ENCODE assay signal across 27 mouse cellular contexts in the genomic region with DNA sequence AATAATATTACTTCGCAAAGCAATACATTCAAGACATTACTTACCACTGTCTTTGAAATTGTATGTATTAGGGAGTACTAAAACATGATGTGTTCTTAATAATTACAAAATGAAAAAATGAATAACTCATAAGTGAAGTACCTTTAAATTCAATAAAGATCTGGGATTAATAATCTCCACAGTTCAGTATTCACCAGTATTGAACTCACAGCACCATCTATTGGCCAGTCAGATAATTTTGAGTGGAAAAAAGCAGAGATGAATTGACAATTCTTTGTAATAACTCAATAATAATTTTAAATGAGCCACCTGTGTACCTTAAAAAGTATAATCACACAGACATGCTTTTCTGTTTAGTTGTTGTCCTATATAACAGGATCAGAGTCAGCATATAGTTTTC.
DNase-seq lines count a peak whose midpoint lies in the region; ATAC-seq and TF ChIP-seq lines count a peak whose summit lies in the region.
"Had no signal": no experiment of that assay in that cellular context is flagged by ENCODE, and none has a peak within 500 bp of the region (broad histone marks: within the 10 kb centered on the region; RNA-seq: fewer than 3 reads in every experiment).

No protein-coding gene starts in this region.

- 0 out of 6 replicates have a peak, but pooled peaks of 1 of the 3 experiments have one; percentile 6 for TF ChIP-seq CTCF in MEL (IDR thresholded peaks at IDR 0.05 in 2 of 3, conservative IDR thresholded peaks at IDR 0.05 in 1 of 3; ENCODE audit: control insufficient read depth in 1 of 3, insufficient read depth in 1 of 3, low read depth in 2 of 3, low read length in 3 of 3, poor library complexity in 1 of 3, severe bottlenecking in 1 of 3)
- TF ChIP-seq CTCF in stomach, postnatal 0 days (IDR thresholded peaks at IDR 0.05; ENCODE audit: low read depth) = peak; percentile 46

- no peak for TF ChIP-seq EP300 in MEL (IDR thresholded peaks at IDR 0.05; ENCODE audit: low read depth in 1 of 2, low read length in 2 of 2)
- TF ChIP-seq EP300 in stomach, postnatal 0 days (optimal IDR thresholded peaks at IDR 0.05) = no peak

- H3K79me2 ChIP-seq in MEL (ENCODE audit: control insufficient read depth, insufficient read depth, low read length, poor library complexity) = no peaks in the 10 kb centered on the region

- peak; percentile 37 for DNase-seq in hindbrain, embryonic 14.5 days (ENCODE audit: low spot score)
- peak; percentile 60 for DNase-seq in midbrain, embryonic 14.5 days
- DNase-seq in midbrain, embryonic 10.5 days (ENCODE audit: low spot score) = no peak
- DNase-seq in MEL (ENCODE audit: low read depth, low spot score) = no peak
- no peak for DNase-seq in stomach, postnatal 0 days (ENCODE audit: low spot score)
- DNase-seq in frontal cortex, postnatal 25 days (ENCODE audit: low spot score in 2 of 2) = no peak
- DNase-seq: adrenal gland, adult 8-10 months; cerebellum, adult 8-10 months; gastrocnemius, postnatal 10 days; heart, postnatal 10 days; kidney, adult 18-20 months; liver, postnatal 0 days; lung, postnatal 10 days; right cerebral cortex, adult 18-20 months; right cerebral cortex, postnatal 4 days; thymus, adult 2 months; thymus, postnatal 4 days had no signal

- TF ChIP-seq RAD21 in MEL (IDR thresholded peaks at IDR 0.05; ENCODE audit: low read depth, low read length) = peak; percentile 20

- no peaks in the 10 kb centered on the region for H3K9me3 ChIP-seq in hindbrain, embryonic 14.5 days (ENCODE audit: control insufficient read depth, low read length)
- no peaks in the 10 kb centered on the region for H3K9me3 ChIP-seq in hindbrain, embryonic 16.5 days (ENCODE audit: control insufficient read depth, low read length)
- no peaks in the 10 kb centered on the region for H3K9me3 ChIP-seq in midbrain, embryonic 14.5 days (ENCODE audit: control insufficient read depth, low read length)
- no peaks in the 10 kb centered on the region for H3K9me3 ChIP-seq in midbrain, embryonic 10.5 days (replicated peaks)
- no peaks in the 10 kb centered on the region for H3K9me3 ChIP-seq in MEL (replicated peaks; ENCODE audit: insufficient read depth, low read length)
- H3K9me3 ChIP-seq in stomach, postnatal 0 days (ENCODE audit: control insufficient read depth, low read length) = no peaks in the 10 kb centered on the region
- H3K9me3 ChIP-seq: embryonic facial prominence, embryonic 10.5 days; heart, embryonic 12.5 days; hindbrain, embryonic 10.5 days; limb, embryonic 12.5 days; midbrain, embryonic 12.5 days; stomach, embryonic 15.5 days had no signal

- no peak overlapping the region for H3K9ac ChIP-seq in hindbrain, embryonic 14.5 days
- no peak overlapping the region for H3K9ac ChIP-seq in hindbrain, embryonic 16.5 days (ENCODE audit: low read depth, low read length)
- no peak overlapping the region for H3K9ac ChIP-seq in midbrain, embryonic 14.5 days (replicated peaks; ENCODE audit: low read length)
- no peak overlapping the region for H3K9ac ChIP-seq in MEL (ENCODE audit: control insufficient read depth, low read depth, low read length, poor library complexity, severe bottlenecking)
- no peak overlapping the region for H3K9ac ChIP-seq in stomach, postnatal 0 days (ENCODE audit: low read length)
- H3K9ac ChIP-seq: heart, embryonic 12.5 days; limb, embryonic 12.5 days; liver, postnatal 0 days; midbrain, embryonic 12.5 days; stomach, embryonic 15.5 days had no signal

- no peak for ATAC-seq in hindbrain, embryonic 14.5 days (ENCODE audit: low FRiP score)
- ATAC-seq in hindbrain, embryonic 16.5 days = no peak
- no peak for ATAC-seq in midbrain, embryonic 14.5 days (ENCODE audit: low FRiP score, low TSS enrichment)
- ATAC-seq in stomach, postnatal 0 days (ENCODE audit: low FRiP score, low TSS enrichment) = no peak
- ATAC-seq: activated CD4-positive, CD25-positive, alpha-beta regulatory T cell, adult 4 months; inflammation-experienced regulatory T-cells, adult 6 months; liver, postnatal 0 days had no signal

- no peak for TF ChIP-seq POLR2A in MEL (IDR thresholded peaks at IDR 0.05; ENCODE audit: control insufficient read depth in 1 of 2, insufficient read depth in 1 of 2, low read depth in 1 of 2, low read length in 2 of 2, poor library complexity in 1 of 2)

- no peaks in the 10 kb centered on the region for H3K36me3 ChIP-seq in hindbrain, embryonic 14.5 days (replicated peaks; ENCODE audit: control insufficient read depth, insufficient read depth)
- no peaks in the 10 kb centered on the region for H3K36me3 ChIP-seq in hindbrain, embryonic 16.5 days (ENCODE audit: control insufficient read depth, insufficient read depth, low read length)
- no peaks in the 10 kb centered on the region for H3K36me3 ChIP-seq in midbrain, embryonic 14.5 days (ENCODE audit: control insufficient read depth, insufficient read depth, low read length)
- H3K36me3 ChIP-seq in midbrain, embryonic 10.5 days = no peaks in the 10 kb centered on the region
- H3K36me3 ChIP-seq in MEL (ENCODE audit: control insufficient read depth in 1 of 2, insufficient read depth in 2 of 2, low read length in 2 of 2) = no peaks in the 10 kb centered on the region
- H3K36me3 ChIP-seq in stomach, postnatal 0 days (ENCODE audit: control insufficient read depth, insufficient read depth, low read length) = no peaks in the 10 kb centered on the region
- H3K36me3 ChIP-seq: embryonic facial prominence, embryonic 10.5 days; heart, embryonic 12.5 days; hindbrain, embryonic 10.5 days; limb, embryonic 12.5 days; midbrain, embryonic 12.5 days; stomach, embryonic 15.5 days had no signal

- WGBS in hindbrain, embryonic 14.5 days = 98% methylated on average over 1 of the region's 1 CpGs
- 97% methylated on average over 1 of the region's 1 CpGs for WGBS in hindbrain, embryonic 16.5 days
- WGBS in midbrain, embryonic 14.5 days = 97% methylated on average over 1 of the region's 1 CpGs
- 95% methylated on average over 1 of the region's 1 CpGs for WGBS in midbrain, embryonic 10.5 days
- 94% methylated on average over 1 of the region's 1 CpGs for WGBS in stomach, postnatal 0 days

- no peaks in the 10 kb centered on the region for H3K4me1 ChIP-seq in hindbrain, embryonic 14.5 days (replicated peaks; ENCODE audit: control insufficient read depth, insufficient read depth, low read length)
- no peaks in the 10 kb centered on the region for H3K4me1 ChIP-seq in hindbrain, embryonic 16.5 days (ENCODE audit: control insufficient read depth, insufficient read depth, low read depth, low read length)
- H3K4me1 ChIP-seq in midbrain, embryonic 14.5 days (ENCODE audit: control insufficient read depth, insufficient read depth, low read length) = no peaks in the 10 kb centered on the region
- no peaks in the 10 kb centered on the region for H3K4me1 ChIP-seq in midbrain, embryonic 10.5 days
- no peaks in the 10 kb centered on the region for H3K4me1 ChIP-seq in MEL (ENCODE audit: control insufficient read depth in 1 of 2, insufficient read depth in 2 of 2, low read length in 2 of 2)
- H3K4me1 ChIP-seq in stomach, postnatal 0 days (replicated peaks; ENCODE audit: control insufficient read depth, insufficient read depth) = no peaks in the 10 kb centered on the region
- H3K4me1 ChIP-seq: embryonic facial prominence, embryonic 10.5 days; heart, embryonic 12.5 days; hindbrain, embryonic 10.5 days; limb, embryonic 12.5 days; midbrain, embryonic 12.5 days; stomach, embryonic 15.5 days had no signal

- no peak overlapping the region for H3K4me3 ChIP-seq in hindbrain, embryonic 14.5 days (replicated peaks; ENCODE audit: low read length)
- H3K4me3 ChIP-seq in hindbrain, embryonic 16.5 days (ENCODE audit: low read length) = no peak overlapping the region
- H3K4me3 ChIP-seq in midbrain, embryonic 14.5 days (replicated peaks; ENCODE audit: low read depth, low read length) = no peak overlapping the region
- H3K4me3 ChIP-seq in midbrain, embryonic 10.5 days = no peak overlapping the region
- no peak overlapping the region for H3K4me3 ChIP-seq in MEL (ENCODE audit: control insufficient read depth in 1 of 2, insufficient read depth in 1 of 2, low read depth in 2 of 2, low read length in 2 of 2)
- H3K4me3 ChIP-seq in stomach, postnatal 0 days (ENCODE audit: low read depth, low read length) = no peak overlapping the region
- H3K4me3 ChIP-seq: embryonic facial prominence, embryonic 10.5 days; heart, embryonic 12.5 days; hindbrain, embryonic 10.5 days; limb, embryonic 12.5 days; midbrain, embryonic 12.5 days; stomach, embryonic 15.5 days had no signal

- no peaks in the 10 kb centered on the region for H3K27me3 ChIP-seq in hindbrain, embryonic 14.5 days (ENCODE audit: control insufficient read depth, insufficient read depth, low read length)
- H3K27me3 ChIP-seq in hindbrain, embryonic 16.5 days (replicated peaks; ENCODE audit: control insufficient read depth, insufficient read depth, low read length) = no peaks in the 10 kb centered on the region
- no peaks in the 10 kb centered on the region for H3K27me3 ChIP-seq in midbrain, embryonic 14.5 days (ENCODE audit: control insufficient read depth, insufficient read depth, low read length)
- H3K27me3 ChIP-seq in midbrain, embryonic 10.5 days (ENCODE audit: low read depth, poor library complexity, severe bottlenecking) = no peaks in the 10 kb centered on the region
- H3K27me3 ChIP-seq in MEL (ENCODE audit: control insufficient read depth in 1 of 2, insufficient read depth in 2 of 2, low read length in 2 of 2) = no peaks in the 10 kb centered on the region
- H3K27me3 ChIP-seq in stomach, postnatal 0 days (ENCODE audit: control insufficient read depth, insufficient read depth, low read length) = no peaks in the 10 kb centered on the region
- H3K27me3 ChIP-seq: heart, embryonic 12.5 days; limb, embryonic 12.5 days; midbrain, embryonic 12.5 days; stomach, embryonic 15.5 days had no signal

- no peak overlapping the region for H3K4me2 ChIP-seq in hindbrain, embryonic 14.5 days (replicated peaks)
- no peak overlapping the region for H3K4me2 ChIP-seq in hindbrain, embryonic 16.5 days (ENCODE audit: low read length)
- H3K4me2 ChIP-seq in midbrain, embryonic 14.5 days (ENCODE audit: low read length) = no peak overlapping the region
- no peak overlapping the region for H3K4me2 ChIP-seq in stomach, postnatal 0 days (replicated peaks; ENCODE audit: low read depth)
- H3K4me2 ChIP-seq: heart, embryonic 12.5 days; limb, embryonic 12.5 days; liver, embryonic 11.5 days; midbrain, embryonic 12.5 days; stomach, embryonic 15.5 days had no signal

- H3K27ac ChIP-seq in hindbrain, embryonic 14.5 days = no peak overlapping the region
- no peak overlapping the region for H3K27ac ChIP-seq in hindbrain, embryonic 16.5 days (ENCODE audit: low read depth, low read length)
- no peak overlapping the region for H3K27ac ChIP-seq in midbrain, embryonic 14.5 days (replicated peaks; ENCODE audit: low read depth, low read length)
- H3K27ac ChIP-seq in midbrain, embryonic 10.5 days (replicated peaks) = no peak overlapping the region
- H3K27ac ChIP-seq in MEL (ENCODE audit: control insufficient read depth, low read depth, low read length) = no peak overlapping the region
- no peak overlapping the region for H3K27ac ChIP-seq in stomach, postnatal 0 days (replicated peaks)
- H3K27ac ChIP-seq: embryonic facial prominence, embryonic 10.5 days; hindbrain, embryonic 10.5 days; limb, embryonic 12.5 days; midbrain, embryonic 12.5 days; stomach, embryonic 15.5 days had no signal

TF ChIP-seq in MEL, 35 proteins besides CTCF, POLR2A, EP300 and RAD21 (continues in another document):
- no peak for TF ChIP-seq ZMIZ1 (IDR thresholded peaks at IDR 0.05; ENCODE audit: low read depth, low read length)
- TF ChIP-seq GABPA (IDR thresholded peaks at IDR 0.05; ENCODE audit: low read depth, low read length) = no peak

Comparison
In these comparisons a context has a peak if more than half of its experiments do, and no peak if none do; other contexts are left out.
1. DNase-seq: peak in hindbrain, embryonic 14.5 days (single experiment) and midbrain, embryonic 14.5 days (single experiment); none in midbrain, embryonic 10.5 days (single experiment), MEL (single experiment), stomach, postnatal 0 days (single experiment) and frontal cortex, postnatal 25 days (0 of 2).